Mouse (Mus musculus) hindbrain, embryonic 16.5 days (tissue): ENCODE measurements at regions not wholly inside any gene's neighbourhood (a gene's known extent, or its start where the extent isn't known, plus 50 kb on each side); places are given as distances from the start of the nearest gene placed in this dataset.
A peak's percentile ranks its signal among the peaks of the same experiment; 100 is the strongest.

ENCODE experiments used
- ATAC-seq: fragments of 200-750 bp; cut with Nextera tagmentation; 2 replicates; pipeline ENCODE4 v1.8.0; 2017; ENCODE audit warnings: moderate TSS enrichment, moderate library complexity
- H3K27ac ChIP-seq: fragments of 300-500 bp; sonication (generic); 2 replicates; pipeline ENCODE4 v1.5.1; 2014; ENCODE audit warnings: low read depth, mild to moderate bottlenecking, control low read depth, low read length, moderate library complexity
- H3K27me3 ChIP-seq: fragments of 300-500 bp; sonication (generic); replicated peaks from 2 replicates; pipeline ENCODE4 v1.6.1; 2014; ENCODE audit warnings: low read length; ENCODE audit not compliant: control insufficient read depth, insufficient read depth
- H3K36me3 ChIP-seq: fragments of 300-500 bp; sonication (generic); 2 replicates; pipeline ENCODE4 v1.6.1; 2014; ENCODE audit warnings: mild to moderate bottlenecking, low read length, moderate library complexity, mixed read lengths; ENCODE audit not compliant: control insufficient read depth, insufficient read depth
- H3K4me1 ChIP-seq: fragments of 300-500 bp; sonication (generic); 2 replicates; pipeline ENCODE4 v1.6.1; 2014; ENCODE audit warnings: low read depth, low read length; ENCODE audit not compliant: control insufficient read depth, insufficient read depth
- H3K4me2 ChIP-seq: fragments of 300-500 bp; sonication (generic); 2 replicates; pipeline ENCODE4 v1.6.1; 2014; ENCODE audit warnings: mild to moderate bottlenecking, low read length, control low read depth, moderate library complexity
- H3K4me3 ChIP-seq: fragments of 300-500 bp; sonication (generic); 2 replicates; pipeline ENCODE4 v1.5.1; 2014; ENCODE audit warnings: mild to moderate bottlenecking, low read length, control low read depth, moderate library complexity
- H3K9ac ChIP-seq: fragments of 300-500 bp; sonication (generic); 2 replicates; pipeline ENCODE4 v1.6.1; 2014; ENCODE audit warnings: low read depth, mild to moderate bottlenecking, control low read depth, low read length, moderate library complexity
- H3K9me3 ChIP-seq: fragments of 300-500 bp; sonication (generic); 2 replicates; pipeline ENCODE4 v1.6.1; 2014; ENCODE audit warnings: mild to moderate bottlenecking, low read length, moderate library complexity; ENCODE audit not compliant: control insufficient read depth
- WGBS: fragments of 180-500 bp; shearing (Covaris S2); extraction: QIAGEN DNeasy Blood & Tissue Kit; methylation state at CpG from one replicate; pipeline ENCODE4 v1.1.7; 2014; 5-methylcytosine and 5-hydroxymethylcytosine counted together

DNA sequence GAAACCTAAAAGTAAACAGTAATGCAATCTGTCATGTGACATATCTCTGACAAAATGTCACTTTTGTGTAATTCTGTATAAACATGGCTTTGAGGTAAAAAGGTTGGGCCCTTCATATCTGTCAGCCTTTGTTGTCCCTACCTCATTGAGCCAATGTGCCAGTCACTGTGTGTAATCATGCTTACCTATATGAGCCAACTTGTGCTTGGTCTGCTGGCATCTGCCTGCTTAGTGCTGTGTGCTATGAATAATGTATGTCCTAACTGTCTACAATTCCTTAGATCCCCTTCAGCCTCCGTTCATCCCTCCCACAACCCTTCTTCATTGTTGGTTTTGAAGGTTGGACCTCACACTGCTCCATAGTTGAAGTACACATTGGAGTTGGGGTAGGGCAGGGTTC is 86.9 kb upstream of the Olig3 start:
- Histone ChIP-seq H3K9ac (no peak overlapping the region), H3K4me2 (no peak overlapping the region), H3K27ac (no peak overlapping the region), H3K9me3 (no peaks in the 10 kb centered on the region), H3K4me1 (no peaks in the 10 kb centered on the region), H3K36me3 (no peaks in the 10 kb centered on the region), H3K4me3 (no peak overlapping the region), H3K27me3 (no peaks in the 10 kb centered on the region)
- WGBS = 48% methylated on average over 1 of the region's 1 CpGs
- no peak for ATAC-seq

DNA sequence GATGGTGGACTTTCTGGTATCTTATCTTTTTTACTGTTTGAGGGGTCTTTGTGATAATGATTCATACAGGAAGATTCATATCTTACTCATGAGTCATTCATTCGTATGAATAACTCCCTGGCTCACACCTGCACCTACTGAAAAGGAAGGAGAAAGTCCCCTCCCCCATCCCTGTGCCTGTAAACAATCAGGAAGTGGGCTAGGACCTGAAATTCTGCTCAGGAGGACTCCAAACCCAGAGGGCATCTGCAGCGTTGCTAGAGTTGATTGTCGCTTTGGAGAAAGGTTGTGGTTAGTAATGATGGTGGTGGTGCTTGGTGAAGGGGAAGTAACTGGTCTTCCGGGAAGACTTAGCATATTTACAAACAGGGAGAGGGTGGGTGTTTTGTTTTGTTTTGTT is 88.3 kb upstream of the Olig3 start:
- Histone ChIP-seq H3K4me2 (no peak overlapping the region), H3K4me3 (no peak overlapping the region), H3K27ac (no peak overlapping the region), H3K9ac (no peak overlapping the region), H3K27me3 (no peaks in the 10 kb centered on the region), H3K4me1 (no peaks in the 10 kb centered on the region), H3K36me3 (no peaks in the 10 kb centered on the region), H3K9me3 (no peaks in the 10 kb centered on the region)
- 84% methylated on average over 4 of the region's 4 CpGs for WGBS
- ATAC-seq = no peak

DNA sequence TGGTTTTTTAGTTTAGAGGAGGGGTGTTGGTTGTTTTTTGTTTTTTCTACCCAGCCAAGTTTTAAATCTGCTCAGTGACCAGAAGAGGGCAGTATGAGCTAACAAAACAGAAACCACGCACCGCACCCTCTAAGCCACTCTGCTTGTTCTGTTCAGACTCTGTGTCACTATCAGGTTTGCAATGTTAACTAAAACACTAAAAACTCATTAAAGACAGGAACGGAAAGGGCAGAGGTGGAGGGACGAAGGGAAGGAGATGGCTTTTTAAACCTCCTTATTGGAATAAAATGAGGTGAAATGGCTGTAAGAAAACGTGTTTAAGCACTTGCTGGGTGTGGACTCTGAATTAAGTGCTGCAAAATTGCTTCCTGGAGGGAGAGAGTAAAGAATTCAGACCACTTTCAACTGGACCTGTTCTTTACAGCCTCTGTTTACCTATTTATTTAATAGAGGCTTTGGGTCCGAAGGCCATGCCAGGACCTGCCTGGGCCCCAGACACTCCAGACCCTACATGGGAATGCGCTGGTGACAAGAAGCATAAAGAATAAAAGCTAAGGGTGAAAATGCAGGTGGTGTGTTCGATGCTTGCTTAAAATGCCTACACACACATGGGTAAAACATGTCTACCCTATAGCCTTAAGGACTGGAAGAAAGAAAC is 116.1 kb upstream of the Olig3 start:
- no peaks in the 10 kb centered on the region for H3K9me3 ChIP-seq
- H3K4me2 ChIP-seq = no peak overlapping the region
- H3K4me1 ChIP-seq = no peaks in the 10 kb centered on the region
- WGBS = 38% methylated on average over 8 of the region's 8 CpGs
- no peaks in the 10 kb centered on the region for H3K36me3 ChIP-seq
- no peak overlapping the region for H3K4me3 ChIP-seq
- peak; percentile 91 for ATAC-seq
- H3K9ac ChIP-seq = no peak overlapping the region
- no peak overlapping the region for H3K27ac ChIP-seq
- H3K27me3 ChIP-seq = no peaks in the 10 kb centered on the region

DNA sequence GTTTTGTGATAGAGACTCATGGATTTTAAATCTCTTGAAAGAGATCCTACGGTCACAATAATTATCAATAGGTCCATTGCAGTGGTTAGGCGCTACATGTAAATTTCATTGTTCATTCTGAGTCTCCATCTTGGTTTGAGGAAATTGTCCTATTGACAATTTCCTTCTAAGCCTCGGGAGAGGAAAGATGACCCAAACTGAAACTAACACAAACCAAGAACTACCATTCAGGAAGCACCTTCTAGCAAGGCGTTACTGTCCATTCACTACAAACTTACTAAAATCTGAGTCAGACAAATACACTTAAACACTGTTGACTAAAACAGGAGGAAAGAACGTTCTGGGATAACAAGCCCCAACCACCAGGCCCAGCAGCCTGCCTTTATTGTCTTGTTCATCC is 140.1 kb upstream of the Olig3 start:
- H3K9me3 ChIP-seq = no peaks in the 10 kb centered on the region
- H3K27ac ChIP-seq = no peak overlapping the region
- H3K27me3 ChIP-seq = no peaks in the 10 kb centered on the region
- ATAC-seq = no peak
- no peak overlapping the region for H3K4me2 ChIP-seq
- H3K36me3 ChIP-seq = no peaks in the 10 kb centered on the region
- H3K4me3 ChIP-seq = no peak overlapping the region
- WGBS = 89% methylated on average over 5 of the region's 5 CpGs
- no peak overlapping the region for H3K9ac ChIP-seq
- H3K4me1 ChIP-seq = no peaks in the 10 kb centered on the region

DNA sequence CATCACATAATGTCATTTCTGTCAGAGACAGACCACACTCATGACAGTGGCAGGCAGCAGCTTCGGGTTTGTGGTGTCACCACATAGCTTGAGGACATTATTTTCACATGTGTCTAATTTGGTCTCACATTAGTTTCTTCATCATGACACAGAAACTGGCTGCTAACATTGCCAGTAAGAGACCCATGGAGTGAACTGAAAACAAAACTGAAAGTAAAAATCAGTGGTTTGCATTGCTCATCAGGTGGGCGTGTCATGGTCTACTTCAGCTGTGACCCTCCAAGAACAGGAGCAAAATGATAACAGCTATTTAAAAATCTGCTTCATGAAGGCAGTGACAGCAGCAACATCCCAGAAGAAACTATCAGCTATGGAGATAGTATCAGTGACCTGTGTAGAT is 146.6 kb upstream of the Olig3 start:
- ATAC-seq = no peak
- no peaks in the 10 kb centered on the region for H3K27me3 ChIP-seq
- H3K9me3 ChIP-seq = no peaks in the 10 kb centered on the region
- H3K9ac ChIP-seq = no peak overlapping the region
- H3K36me3 ChIP-seq = no peaks in the 10 kb centered on the region
- no peak overlapping the region for H3K4me2 ChIP-seq
- no peak overlapping the region for H3K27ac ChIP-seq
- H3K4me3 ChIP-seq = no peak overlapping the region
- H3K4me1 ChIP-seq = no peaks in the 10 kb centered on the region
- 92% methylated on average over 2 of the region's 2 CpGs for WGBS

DNA sequence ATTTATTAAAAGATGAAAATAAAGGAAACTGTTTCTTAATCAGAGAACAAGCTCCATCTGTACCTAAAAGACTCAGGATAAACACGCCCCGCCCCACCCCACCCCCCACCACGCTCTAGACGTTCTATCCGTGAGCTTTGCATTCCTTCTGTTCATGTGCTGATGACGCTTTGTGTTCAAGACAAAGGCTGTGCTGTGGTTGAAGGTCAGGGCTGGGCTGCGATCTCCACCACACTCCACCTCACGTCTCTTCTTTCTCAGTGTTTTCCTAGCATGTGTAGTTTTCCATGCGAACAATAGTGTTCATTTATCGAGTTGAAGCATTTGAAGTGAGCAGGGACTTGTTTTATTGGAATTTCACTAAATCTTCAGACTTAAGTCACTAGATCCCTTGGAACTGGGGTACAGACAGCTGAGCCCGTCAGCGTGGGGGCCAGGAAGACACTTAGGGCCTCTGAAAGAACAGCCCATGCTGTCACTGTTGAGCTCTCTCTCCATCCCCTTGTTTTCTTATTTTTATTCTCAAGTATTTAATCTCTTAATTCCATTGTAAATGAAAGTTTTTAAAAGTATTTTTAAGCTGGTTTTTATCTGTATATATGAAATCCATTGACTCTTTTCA is 148.1 kb upstream of the Olig3 start:
- Histone ChIP-seq H3K9me3 (no peaks in the 10 kb centered on the region), H3K4me1 (no peaks in the 10 kb centered on the region), H3K4me2 (peak overlapping the region; percentile 43), H3K36me3 (no peaks in the 10 kb centered on the region), H3K9ac (no peak overlapping the region), H3K27me3 (no peaks in the 10 kb centered on the region), H3K27ac (no peak overlapping the region), H3K4me3 (0 out of 2 replicates have a peak overlapping the region, but pooled peaks have one; percentile 21)
- 7% methylated on average over 12 of the region's 12 CpGs for WGBS
- ATAC-seq = no peak

DNA sequence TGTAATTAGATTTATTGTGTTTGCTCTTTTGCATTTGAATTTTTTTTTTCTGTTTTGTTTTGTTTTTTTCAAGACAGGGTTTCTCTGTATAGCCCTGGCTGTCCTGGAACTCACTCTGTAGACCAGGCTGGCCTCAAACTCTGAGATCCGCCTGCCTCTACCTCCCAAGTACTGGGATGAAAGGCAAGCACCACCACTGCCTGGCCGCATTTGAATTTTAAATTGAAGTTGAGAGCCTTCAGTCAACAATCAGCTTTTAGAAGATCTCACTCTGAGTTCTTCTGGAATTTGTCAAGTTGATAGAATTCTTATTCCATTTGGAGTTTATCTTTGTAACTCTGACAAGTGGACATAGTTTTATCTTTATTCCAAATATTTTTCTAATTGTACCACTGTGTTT is 148.8 kb upstream of the Olig3 start:
- H3K9me3 ChIP-seq = no peaks in the 10 kb centered on the region
- H3K4me3 ChIP-seq = no peak overlapping the region
- ATAC-seq = no peak
- no peaks in the 10 kb centered on the region for H3K27me3 ChIP-seq
- no peak overlapping the region for H3K27ac ChIP-seq
- WGBS = 59% methylated on average over 2 of the region's 2 CpGs
- H3K4me1 ChIP-seq = no peaks in the 10 kb centered on the region
- no peak overlapping the region for H3K9ac ChIP-seq
- H3K4me2 ChIP-seq = no peak overlapping the region
- no peaks in the 10 kb centered on the region for H3K36me3 ChIP-seq

DNA sequence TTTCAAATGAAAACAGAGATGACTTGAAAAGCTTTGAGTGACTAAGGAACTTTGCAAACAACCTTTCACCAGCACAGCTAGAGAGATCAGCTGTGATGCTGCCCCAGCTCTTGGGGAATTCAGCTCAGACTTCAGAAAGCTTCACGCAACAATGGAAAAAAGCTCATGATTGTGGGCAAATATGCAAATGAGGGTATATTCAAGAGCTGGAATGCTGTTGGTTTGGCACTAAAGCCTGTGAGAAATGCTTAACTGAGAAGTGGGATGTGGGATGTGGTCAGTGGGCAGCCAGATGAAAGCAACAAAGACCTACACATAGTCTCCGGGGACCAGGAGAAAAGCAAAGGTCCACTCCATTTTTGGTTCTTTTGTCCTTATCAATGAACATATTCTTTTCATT is 156.0 kb upstream of the Olig3 start:
- Histone ChIP-seq H3K36me3 (no peaks in the 10 kb centered on the region), H3K9me3 (no peaks in the 10 kb centered on the region), H3K4me1 (no peaks in the 10 kb centered on the region), H3K4me2 (no peak overlapping the region), H3K27me3 (no peaks in the 10 kb centered on the region), H3K4me3 (no peak overlapping the region), H3K27ac (no peak overlapping the region), H3K9ac (no peak overlapping the region)
- ATAC-seq = no peak
- 76% methylated on average over 2 of the region's 2 CpGs for WGBS

DNA sequence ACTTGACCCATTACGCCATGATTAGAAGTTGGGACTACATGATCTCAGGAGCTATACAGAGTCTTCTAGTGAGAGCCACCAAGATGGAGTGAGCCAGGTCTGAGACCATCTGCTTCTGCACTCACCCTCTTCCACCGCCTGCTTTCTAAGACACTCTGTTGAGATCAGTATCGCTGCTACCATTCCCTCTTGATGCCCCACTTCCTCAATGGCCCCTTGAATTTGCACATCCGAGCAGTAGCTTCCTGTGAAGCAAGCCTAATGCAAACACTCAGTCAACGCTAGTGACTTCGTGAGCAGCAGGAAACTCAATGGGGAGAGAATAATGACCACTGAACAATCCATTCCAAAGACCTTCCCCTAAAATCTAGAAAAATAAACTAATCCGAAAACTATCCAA is 160.7 kb upstream of the Olig3 start:
- no peak overlapping the region for H3K9ac ChIP-seq
- H3K4me2 ChIP-seq = no peak overlapping the region
- no peaks in the 10 kb centered on the region for H3K9me3 ChIP-seq
- H3K4me3 ChIP-seq = no peak overlapping the region
- no peak for ATAC-seq
- no peaks in the 10 kb centered on the region for H3K27me3 ChIP-seq
- H3K36me3 ChIP-seq = no peaks in the 10 kb centered on the region
- WGBS = 80% methylated on average over 7 of the region's 7 CpGs
- H3K4me1 ChIP-seq = no peaks in the 10 kb centered on the region
- H3K27ac ChIP-seq = no peak overlapping the region
